Mouse (Mus musculus): ENCODE measurements at regions not wholly inside any gene's neighbourhood (a gene's known extent, or its start where the extent isn't known, plus 50 kb on each side); places are given as distances from the start of the nearest gene placed in this dataset.

DNA sequence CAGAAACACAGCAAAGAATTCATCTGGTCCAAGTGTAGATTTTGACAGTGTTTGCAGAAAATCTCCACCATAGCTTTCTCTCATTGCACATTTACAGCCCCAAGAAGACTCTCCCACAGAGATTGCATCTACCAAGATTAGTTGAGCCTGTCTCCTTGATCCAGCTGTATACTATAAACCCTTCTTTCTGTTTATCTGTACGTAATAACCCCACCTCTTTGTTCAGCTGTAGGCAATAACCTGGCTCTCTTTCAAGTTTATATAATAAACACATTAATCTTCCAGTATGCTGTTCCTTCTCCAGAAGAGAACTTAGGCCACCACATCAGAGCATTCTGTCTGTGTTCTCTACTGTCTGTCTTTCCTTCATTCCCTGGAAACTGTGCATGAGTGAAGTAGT is 594.9 kb upstream of the Fam92a start:
- DNase-seq, result no peak

DNA sequence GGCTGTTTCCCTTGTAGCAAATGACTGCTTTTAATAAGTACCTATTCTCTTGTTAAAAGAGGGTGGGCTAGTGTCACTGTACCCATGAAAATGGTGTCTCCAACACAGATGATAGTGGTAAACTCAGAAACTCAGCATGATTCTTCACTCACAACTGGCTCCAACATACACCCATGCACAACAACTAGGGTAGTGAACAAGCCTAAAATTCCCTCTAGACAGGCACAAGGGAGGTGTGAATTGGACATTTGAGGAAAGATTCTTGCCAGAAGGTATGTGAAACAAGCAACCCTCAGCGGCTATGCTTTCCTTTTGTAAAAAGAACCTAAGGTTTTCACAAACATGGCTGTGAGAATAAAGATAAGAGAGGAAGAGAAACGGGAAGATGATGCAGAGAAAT is 579.0 kb upstream of the Fam92a start:
- DNase-seq, result no peak

DNA sequence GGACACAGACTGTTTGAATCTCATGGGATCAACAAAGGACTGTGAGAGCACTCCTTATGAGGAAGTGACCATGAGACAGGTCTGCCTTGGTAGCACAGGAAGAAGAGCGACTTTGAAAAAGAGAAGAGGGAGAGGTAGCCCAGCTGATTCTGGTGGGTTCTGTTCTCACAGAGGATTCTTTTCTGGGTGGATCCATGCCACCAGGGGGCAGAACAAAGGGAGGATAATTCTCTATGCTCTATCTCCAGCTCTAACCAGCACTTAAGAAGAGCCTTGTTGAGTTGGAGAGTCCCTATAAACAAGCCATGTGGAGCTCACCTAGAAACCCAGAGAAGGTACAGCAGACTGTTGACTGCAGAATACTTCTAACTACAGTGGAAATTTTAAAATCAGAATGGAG is 578.1 kb upstream of the Fam92a start:
- DNase-seq, result no peak

GRCm38 (mm10) chr4:12743714-12744327 is 572.0 kb upstream of the Fam92a start:
- no peak for DNase-seq

DNA sequence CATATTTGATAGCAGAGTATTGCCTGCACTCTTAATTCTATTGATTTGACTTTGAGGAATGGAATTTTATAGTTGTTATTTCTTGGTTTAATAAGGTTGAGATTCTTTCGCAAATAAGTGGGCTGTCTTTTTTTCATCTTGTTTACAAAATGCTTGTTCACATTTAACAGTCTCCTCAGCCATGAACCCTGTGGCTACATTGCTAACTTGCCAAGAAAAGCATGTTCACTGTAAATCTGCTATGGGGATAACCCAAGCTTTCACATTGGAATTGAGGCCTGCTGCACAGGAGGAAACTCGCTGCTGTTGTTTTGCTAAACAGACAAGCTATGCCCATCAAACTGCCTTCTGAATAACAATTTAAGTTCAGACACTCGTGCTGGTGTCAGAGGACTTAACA is 564.6 kb upstream of the Fam92a start:
- no peak for DNase-seq

DNA sequence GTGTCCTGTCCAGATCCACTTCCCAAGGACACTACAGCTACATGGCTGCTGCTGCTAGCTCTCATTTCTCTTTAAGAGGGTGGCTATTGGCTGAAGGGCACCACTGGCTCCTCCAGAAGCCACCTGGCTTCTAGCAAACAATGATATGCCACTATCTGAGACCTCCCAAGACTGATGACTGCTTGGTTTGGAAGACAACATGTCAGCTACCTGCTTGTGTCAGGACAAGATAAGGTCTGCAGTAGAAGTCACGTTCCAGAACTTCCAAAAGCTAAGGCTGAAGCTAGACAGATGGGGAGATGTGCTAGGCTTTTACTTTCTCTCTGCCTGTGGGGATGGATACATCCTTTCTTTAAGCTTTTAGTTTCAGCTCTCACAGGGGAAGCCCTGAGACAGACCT is 528.4 kb upstream of the Fam92a start:
- DNase-seq, result no peak

- DNase-seq, result no peak
Observed at GRCm38 (mm10) chr4:12677814-12678213, 506.0 kb upstream of the Fam92a start.

- no peak for DNase-seq
Observed at GRCm38 (mm10) chr4:12671399-12671798, 499.6 kb upstream of the Fam92a start.

- DNase-seq, result no peak
Observed at GRCm38 (mm10) chr4:12663176-12663575, 491.4 kb upstream of the Fam92a start.

DNA sequence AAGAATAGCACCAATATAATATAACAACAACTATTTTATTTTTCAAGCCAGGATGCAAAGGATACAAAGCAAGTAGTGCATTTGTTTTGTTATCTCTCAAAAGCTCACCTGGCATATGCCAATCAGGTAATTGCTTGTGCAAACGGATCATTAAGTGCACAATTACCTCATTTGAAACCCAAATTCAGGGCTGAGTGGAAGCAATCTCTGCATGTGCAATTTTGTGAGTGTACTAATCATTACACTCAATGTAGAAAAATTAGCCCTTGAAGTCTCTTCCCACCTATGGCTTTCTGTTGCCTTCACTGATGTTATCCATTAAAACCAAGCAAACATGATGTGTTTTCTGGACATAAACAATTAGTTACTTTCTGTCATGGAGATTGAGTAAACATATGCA is 490.9 kb upstream of the Fam92a start:
- no peak for DNase-seq

DNA sequence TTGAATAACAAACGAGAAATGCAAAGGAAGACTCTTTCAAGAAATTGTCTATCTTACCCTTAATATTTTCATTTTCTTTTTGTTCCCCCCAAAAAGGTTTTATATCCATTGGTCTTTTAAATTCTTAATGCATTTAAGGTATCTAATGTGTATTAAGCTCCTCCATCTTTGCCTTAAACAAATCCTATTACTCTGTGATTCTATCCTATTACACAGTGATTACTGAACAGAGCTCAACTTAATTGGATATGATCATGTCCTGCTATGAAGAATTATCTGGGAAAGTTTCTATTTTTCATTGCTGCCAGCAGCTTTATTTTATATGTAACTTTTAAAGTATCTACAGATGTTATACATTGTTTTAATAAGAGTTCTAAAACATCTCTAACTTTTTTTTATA is 487.3 kb upstream of the Fam92a start:
- DNase-seq, result no peak

- no peak for DNase-seq
Observed at GRCm38 (mm10) chr4:12658594-12658993, 486.8 kb upstream of the Fam92a start.

DNA sequence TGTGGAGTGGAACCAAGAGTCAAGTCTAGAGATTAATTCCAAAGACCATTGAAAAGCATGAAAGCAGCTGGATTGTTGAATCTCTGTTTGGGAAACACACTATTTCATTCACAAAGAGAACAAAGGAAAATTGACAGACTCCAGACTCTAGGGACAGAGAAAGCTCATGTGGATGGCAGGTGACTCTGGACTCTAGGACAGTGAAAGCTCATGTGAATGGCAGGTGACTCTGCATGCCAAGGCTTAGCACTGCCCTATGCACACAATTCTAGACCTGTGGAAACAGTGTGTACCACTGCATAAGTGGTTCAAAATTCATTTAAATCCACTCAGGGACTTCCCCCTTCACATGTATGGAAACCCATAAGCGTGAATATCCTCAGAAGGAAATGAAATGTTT is 486.0 kb upstream of the Fam92a start:
- DNase-seq, result no peak

DNA sequence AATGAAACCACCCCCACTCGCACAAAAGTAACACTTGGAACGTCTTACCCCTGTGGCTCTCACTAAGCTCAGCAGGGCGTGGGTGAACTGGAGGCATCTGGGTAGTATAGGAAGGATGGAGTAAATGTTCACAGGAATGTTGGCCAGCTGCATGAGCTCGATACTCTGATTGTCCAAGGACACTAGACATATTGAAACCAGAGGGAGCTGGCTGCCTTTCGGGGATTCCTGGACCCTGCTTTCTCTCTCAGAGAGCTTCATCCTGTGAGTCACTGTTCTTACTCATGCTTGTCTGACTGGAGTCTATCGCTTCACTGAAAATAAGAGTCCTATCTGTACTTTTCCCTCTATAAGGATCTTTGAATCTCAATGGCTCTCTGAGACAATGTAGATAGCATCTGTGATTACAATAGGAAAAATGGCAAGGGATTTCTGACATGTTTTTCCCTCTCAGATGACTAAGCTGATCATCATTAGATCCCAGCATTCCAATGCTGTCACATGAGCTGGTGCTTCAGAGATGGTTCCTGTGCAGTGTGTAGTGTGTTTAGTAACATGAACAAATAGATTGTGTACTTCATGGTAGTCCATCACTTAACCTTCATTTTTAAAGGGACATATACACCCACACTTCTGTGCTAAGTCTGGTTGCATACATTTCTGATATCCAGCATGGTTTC is 485.2 kb upstream of the Fam92a start:
- DNase-seq, result peak; percentile 28

GRCm38 (mm10) chr4:12655457-12656228 is 483.8 kb upstream of the Fam92a start:
- no peak for DNase-seq

- no peak for DNase-seq
Observed at GRCm38 (mm10) chr4:12654568-12655456, 483.0 kb upstream of the Fam92a start.

- DNase-seq, result no peak
Observed at GRCm38 (mm10) chr4:12647732-12648131, 475.9 kb upstream of the Fam92a start.

- no peak for DNase-seq
Observed at GRCm38 (mm10) chr4:12642525-12642928, 470.7 kb upstream of the Fam92a start.

DNA sequence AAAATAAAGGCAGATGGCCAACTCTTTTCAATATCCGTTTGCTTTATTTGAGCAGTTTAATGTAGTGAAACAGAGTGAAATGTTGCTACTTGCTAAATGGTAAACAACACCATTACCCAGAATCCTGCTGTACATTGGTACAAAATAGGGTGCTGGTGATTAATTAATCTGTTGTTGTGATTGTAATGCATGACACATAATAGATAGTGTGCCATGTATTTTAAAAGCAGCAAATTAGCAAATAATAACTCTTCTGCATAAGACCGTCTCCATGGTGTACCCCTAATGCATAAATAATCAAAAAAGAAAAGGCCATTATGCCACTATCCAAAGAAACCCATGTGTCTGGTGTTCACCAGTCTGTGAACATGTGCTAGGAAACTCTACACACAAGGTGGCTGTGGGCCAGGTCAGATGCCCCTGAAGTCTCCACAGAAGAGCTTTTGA is 457.6 kb upstream of the Fam92a start:
- DNase-seq, result no peak

DNA sequence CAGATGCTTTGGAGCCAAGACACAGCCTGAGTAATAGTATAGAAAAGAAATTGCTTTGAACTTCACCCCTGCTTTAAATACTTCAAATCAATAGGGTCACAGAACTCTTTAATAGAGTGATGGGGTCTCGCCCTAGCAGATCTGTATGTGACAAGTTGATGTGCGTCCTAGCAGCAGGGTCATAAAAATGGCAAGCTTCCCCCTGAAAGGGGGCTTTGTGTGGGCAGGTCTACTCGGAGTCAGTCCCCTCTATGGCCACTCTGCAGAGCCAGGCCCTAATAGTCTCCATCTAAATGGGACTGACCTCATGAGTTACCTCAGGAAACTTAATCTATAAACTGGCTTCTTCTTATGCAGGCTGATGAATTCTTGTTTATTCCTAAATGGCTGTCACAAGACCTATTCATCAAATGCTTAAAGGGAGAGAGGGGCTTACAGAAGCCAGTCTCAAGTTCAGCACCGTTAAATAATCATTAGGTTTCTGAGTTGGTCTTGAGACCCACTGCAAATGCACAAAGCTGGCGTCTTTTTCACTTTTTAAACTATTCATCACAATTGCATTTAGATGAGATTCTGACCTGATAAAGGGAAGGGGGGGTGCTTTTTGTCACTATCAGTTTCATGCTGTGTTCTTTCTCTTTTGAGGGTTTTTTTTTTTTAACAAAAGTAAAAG is 457.0 kb upstream of the Fam92a start:
- DNase-seq, result no peak

DNA sequence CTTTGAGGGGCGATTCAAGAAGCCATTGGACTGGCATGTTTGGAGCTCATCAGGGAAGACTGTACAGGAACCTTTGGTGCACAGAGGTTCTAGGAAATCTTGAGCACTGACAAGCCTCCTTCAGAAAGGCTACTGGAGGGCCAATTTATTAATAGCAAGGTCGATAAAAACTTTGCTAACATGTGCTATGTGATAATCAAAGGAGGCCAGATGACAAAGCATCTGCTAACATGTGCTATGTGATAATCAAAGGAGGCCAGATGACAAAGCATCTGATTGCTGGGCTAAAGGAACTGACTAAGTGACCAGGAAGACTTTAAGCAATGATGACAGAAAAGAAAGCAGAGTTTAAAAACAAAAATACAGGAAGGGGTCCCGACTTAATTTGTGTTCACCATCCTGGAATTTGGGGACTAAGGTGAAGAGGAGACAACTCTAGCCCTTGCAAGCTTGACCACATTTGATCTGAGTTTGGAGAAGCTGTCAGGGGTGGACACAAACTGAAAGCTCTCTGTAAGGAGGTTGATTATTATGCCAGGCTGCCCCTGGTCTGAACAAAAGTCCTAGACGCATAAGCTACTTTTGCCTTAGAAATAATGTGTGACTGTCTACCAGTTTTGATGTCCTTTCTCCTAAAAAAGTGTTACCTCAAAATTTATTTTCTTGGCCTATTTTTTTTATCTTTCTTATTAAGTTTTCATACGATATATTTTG is 455.5 kb upstream of the Fam92a start:
- DNase-seq, result no peak

DNA sequence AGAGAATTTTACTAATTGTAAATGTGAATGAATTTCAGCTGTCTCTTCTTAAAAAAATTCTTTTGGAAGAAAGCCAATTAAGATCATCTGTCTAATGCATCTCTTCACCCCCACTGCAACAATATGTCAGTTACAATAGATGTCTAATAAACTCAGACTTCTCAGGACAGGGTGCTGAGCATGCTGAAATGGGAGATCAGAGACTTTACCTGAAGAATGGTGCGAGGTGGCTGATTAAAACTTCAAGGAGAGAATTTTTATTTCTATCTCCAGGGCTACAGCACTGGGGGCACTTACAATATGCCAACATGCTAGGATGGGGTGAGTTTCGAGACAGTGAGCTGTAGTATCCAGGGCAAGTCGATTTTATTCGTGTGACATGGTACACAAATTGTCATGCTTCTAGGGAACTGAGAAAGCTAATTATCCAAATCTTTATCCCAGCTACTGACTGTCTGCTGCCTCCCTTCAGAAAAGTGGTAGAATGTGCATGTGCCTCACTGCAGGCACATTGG is 449.0 kb upstream of the Fam92a start:
- DNase-seq, result no peak

Data from right cerebral cortex, adult 18-20 months (tissue).